Mouse (Mus musculus) retina, postnatal 7 days (tissue): Measurements from ENCODE around the gene Lypd6.

Source experiments
- DNase-seq: peaks from one replicate; pipeline ENCODE4 v3.0.0-alpha.2; 2012; ENCODE audit warnings: low read depth, low spot score

Lypd6 gene

DNA sequence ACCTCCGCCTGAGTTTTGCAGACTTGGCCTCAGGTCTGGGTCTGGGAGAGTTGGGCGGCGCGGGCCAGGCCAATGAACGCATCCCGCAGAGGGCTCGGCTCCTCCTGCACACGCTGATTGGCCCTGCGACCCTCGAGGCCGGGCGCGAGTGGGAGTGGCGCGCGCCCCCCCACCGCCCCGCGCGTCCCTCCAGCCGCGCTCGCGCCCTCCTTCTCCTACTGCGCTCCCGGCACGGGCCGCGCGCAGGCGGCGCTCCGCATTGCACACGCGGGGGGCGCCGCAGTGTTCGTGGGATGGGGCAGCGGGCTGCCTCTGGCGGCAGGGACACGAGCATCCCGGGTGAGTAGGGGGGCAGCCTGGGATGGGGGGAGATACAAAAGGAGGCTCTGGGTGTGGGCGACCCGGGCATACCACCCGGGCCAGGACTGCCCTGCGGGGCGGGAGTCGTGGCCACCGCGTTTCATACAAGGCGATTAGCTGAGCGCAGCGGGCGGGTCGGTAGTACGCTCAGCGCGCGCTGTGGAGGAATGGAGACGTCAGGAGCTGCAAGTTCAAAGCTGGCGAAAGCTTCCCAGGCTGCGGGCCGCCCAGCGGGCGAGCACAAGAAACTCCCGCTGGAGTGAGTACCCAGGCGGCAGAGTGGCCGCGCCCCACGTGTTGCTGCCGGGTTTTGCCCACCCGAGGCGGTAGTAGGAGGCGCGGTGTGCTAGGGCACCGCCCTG, at the start of gene Lypd6:
Gene Lypd6 (plus strand): TSS at position 184 of the 722 bp plus-strand sequence.
- peak; percentile 60 for DNase-seq

DNA sequence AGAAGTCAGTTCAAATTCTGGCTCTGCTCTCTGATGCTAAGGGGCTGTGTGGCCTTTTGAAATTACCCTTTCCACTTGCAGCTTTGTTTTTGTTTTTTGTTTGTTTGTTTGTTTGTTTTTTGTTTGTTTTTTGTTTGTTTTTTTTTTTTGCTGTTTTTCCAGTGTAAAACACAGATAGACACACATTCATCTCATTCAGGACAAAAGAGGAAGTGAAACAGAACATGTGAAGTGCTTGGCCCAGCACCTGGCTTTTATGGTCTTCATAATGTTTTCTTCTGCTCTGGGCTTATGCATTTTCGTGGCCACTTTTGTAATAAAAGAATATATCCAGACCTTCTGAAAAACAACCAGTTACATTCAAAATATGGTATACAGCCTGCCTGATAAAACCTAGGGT, 46.8 kb upstream of the Lypd6 start:
- no peak for DNase-seq

DNA sequence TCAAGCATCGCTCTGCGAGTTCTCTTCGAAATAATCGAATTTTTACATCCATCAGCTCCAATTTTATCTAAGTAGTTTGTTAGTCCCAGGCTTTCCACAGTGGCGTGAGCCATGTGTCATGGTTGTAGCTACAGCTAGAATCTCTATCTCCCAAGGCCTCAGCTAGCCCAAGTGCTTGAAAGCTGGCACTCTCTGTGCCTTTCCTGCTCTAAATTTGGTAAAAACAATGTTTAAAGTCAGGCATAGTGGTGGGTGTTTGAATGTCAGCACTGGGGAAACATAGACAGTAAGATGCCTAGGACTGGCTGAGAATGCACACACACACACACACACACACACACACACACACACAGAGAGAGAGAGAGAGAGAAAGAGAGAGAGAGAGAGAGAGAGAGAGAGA, 40.7 kb upstream of the Lypd6 start:
- DNase-seq: no peak

DNA sequence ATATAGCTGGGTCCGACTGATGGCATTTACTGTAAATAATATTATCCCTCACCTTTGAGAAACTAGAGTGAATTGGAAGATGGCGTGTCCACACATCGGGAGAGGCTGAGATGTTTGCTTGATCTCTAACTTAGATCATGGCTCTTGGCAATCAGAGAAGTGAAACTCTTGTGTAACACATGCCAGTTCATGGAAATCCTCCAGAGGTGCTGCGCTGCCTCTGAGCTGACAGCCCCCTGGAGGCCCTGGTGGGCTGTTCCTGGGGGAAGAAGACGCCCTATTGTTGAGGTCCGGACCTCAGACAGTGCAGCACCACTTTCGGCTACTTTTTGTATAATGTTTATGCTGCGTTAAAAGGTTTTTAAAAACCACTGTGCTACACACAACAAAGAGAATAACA, 37.3 kb upstream of the Lypd6 start:
- DNase-seq: no peak

DNA sequence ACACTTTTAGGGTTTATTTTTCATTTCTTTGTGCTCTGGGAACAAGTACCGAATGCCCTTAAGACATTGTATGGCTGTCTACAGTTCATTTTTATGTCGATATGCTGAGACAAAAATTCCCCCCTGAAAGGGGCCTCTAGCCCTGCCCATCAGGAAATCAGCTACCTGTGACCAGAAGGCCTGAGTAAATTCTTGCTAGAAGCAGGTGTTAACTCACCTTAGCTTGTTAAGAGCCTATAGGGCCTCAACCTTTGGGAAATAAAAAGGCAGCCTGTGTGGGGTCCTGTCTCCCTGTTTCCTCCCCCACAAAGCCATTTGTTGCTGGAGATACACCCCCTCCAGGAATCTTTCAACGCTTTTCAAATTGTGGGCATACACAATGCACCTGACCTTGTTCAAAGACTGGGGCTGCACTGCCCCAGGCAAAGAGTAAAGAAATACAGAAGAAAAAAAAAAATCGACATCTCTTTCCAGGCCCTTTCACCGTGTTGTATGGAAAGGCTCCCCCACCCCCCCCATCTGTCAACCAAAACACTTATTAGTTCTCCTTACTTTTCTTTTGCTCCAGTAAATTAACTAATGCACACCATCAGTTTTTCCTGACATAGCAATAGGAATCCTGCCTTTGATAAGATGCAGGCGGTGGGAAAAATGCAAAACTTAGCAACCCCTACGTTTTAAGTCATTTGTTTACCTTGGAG, 21.9 kb upstream of the Lypd6 start:
- no peak for DNase-seq

DNA sequence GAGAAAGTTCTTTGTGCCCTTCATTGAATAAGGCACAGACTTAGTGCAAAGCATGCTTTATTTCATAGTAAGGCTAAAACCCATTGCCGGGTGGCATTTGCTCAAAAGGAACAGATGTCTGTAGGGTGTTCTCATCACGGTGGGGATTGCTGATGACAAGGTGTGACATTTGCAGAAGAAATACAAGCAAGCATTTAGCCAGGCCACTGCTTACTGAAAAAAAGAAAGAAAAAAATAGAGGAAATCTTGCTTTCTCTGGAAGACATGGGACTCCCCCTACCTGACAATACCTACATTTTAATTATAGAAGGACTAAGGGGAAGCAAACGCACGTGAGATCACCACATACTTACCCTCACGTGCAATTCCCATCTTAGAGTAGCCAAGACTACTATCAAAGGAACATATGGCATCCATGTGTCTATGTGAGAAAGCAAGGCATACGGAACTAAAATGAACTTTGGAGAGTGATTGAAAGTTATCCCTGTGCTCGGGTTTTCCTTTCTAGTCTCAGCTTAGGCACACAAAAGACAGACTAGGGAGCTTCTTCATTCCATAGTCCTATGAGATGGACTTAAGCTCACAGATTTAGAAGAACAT, 21.3 kb upstream of the Lypd6 start:
- no peak for DNase-seq

DNA sequence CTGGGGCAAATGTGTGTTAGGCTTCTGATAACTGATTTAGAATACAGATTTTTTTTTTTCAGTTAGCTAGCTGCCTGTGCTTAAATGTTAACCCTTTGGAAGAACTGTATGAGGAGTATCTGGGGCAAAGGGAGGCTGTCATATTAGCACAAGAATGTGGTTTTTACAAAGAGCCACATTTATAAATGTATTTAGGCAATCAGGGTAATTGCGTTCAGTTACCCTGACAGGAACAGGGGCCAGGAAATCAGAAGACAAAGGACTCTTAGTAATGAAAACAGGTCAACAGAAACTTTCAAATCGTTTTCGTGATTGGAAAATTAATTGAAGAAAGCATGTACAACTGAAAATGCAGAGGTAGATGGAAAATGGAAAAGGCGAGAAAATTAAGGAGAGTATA, 20.4 kb upstream of the Lypd6 start:
- no peak for DNase-seq

DNA sequence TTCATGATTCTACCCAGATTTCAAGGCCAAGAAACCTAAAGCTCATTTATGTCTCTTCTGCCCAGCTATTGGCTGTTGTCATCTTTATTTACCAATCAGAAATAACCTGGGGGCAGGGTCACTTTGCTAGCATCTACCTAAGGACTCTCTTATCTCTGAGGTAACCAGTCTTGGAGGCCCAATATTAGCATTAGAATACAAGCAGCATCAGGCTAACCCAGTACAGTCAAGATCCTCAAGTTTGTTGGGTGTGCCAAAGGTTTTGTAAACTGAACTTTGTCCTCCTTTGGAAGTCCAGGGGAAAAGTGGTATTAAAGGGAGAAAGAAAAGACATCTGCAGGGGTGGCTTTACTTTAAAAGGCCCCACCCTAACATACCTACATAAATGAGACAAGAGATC, 17.8 kb upstream of the Lypd6 start:
- no peak for DNase-seq

DNA sequence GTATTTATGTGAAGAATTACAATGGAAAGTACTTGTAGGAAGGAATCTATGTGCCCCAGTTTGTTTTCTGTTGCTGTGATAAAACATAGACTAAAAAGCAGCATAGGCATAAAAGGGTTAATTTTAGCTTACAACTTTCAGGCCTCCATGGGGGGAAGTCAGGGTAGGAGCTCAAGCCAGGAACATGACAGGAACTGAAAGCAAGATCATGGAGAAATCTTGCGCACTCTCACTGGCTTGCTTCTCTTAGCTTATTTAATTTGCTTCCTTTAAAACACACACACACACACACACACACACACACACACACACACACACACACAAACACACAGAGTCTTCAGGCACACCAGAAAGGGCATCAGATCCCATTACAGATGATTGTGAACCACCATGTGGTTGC, 12.3 kb upstream of the Lypd6 start:
- no peak for DNase-seq

DNA sequence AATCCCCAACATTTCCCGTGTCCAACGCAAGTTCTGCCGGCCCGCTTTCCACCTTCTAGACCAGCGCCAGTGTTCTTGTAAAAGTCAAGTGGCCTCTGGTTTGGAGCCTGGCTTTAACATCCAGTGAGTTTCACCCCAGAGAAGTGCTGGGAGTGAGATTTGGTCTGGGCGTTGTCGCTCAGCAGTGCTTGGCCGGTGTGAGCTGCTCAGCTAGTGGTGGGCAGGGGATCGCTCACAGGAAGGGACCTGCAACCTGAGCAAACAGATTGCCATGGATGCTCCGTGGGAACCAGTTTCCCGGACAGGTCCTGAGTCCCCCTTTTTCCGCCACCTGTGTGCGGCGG, 355 bp upstream of the Lypd6 start:
- DNase-seq: no peak

DNA sequence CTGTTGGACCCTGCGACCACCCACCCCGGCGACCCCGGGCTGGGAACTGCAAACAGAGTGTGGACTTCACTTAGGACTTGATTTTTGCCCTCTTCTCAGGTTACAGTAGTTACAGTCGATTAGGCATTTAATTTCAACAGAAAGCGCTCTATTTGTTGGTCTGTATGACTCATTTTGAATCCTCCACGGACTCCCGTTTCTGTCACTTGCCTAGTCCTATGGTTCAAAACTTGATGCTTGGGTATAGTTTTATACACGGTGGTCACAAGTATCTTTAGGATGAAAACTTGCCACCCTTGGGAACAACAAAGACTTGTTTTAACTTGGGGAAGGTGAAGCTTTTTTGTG, 713 bp downstream of the Lypd6 start:
- DNase-seq: no peak

DNA sequence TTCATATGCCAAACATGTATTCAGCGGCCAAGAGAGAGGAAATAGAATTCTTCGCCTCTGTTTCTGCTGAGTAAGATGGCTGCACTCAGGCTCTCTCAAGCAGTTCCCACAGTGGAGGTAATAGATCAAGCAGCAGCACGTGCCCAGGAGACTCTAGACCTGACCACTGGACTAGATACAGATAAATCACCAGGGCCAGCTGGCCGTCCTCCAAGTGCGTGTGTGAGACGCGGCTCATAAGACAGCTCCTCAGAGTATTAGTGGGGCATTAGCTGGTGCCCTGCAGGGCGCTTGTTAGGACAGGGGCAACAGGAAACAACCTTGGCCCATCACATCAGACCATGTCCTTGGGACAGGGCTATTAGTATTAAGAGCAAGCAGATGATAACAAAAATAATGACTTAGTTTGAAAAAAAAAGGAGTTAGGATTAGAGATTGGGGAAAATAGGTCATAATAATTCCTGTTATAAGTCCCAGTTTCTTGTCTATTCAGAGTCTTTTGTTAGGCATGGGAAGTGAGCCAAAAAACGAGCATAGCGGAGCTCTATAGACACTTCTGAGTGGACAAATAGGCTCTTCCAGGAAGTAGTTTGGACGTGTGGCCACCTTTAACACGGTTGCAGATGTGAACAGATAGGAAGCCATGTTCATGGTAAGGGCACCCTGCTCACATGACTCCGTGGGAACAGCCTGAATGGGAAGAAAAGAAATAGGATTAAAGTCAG, 3.5 kb downstream of the Lypd6 start:
- peak; percentile 33 for DNase-seq

DNA sequence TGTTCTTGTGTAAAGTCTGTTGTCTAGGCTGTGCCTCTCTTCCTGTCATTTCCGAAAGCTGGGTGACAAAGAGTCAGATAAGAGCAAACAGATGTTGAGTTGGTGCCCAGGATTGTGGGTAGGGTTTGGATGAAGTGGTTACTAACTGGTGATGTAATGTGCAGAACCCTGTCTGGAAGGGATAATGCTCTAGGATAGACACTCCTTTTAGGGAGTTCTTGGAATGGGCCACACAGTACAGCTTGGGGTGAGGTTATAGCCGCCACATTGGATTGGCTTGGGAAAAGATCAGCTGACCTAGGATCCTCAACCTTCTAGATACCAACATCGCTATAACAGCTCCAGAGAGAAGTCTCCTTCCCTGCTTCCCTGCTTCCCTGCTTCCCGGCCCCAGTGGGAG, 5.9 kb downstream of the Lypd6 start:
- no peak for DNase-seq

DNA sequence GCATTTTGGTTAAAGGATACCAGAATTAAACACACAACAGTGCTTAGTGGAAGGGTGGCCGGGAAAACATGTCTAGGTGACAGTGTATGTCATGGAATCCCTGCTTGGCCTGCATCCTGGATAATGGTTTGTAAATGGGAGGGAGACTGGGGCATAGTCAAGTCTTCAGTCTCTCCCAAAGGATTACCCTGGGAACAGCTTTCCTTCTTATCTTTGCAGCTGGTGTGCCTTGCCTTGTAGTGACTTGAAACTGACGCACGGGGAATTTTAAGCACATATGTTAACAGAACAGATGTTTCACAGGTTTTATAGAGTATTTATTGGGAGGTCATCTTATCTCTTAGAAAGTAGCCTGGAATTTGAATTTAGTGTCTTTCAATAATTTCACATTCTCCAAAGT, 18.5 kb downstream of the Lypd6 start:
- DNase-seq: no peak

DNA sequence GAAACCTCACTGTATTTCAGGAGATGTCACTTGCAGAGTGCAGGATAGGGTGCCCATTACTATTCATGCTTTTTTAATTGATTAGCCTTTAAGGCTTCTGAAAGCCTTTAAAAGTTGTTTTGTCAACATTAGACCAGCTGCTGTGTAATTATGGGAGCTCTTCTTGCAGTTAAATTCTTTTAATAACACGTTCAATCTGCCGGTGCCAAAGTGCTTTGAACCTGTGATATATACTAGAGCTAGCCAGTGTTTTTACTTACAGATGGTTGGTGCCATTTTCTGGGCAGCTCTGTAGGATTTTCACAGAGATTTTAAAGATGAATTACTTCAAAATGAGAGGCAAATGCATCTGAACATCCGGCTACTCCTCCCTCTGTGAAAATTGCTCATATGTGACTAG, 21.5 kb downstream of the Lypd6 start:
- DNase-seq: no peak

DNA sequence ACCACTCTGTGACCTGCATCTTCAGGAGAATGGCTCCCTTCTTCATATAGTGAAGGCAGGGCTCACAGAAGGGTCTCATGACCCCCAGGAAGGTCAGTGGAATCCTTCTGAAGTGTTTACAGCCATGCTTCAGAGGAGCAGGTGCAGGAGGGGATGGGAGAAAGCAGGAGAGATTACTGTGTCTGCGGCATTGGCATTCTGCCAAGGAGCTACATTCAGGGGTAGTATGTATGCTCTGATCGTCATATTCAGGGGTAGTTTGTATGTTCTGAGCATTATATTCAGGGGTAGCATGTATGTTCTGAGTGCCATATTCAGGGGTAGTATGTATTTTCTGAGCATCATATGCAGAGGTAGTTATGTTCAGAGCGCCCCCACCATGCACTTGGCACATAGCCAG, 30.1 kb downstream of the Lypd6 start:
- DNase-seq: no peak

DNA sequence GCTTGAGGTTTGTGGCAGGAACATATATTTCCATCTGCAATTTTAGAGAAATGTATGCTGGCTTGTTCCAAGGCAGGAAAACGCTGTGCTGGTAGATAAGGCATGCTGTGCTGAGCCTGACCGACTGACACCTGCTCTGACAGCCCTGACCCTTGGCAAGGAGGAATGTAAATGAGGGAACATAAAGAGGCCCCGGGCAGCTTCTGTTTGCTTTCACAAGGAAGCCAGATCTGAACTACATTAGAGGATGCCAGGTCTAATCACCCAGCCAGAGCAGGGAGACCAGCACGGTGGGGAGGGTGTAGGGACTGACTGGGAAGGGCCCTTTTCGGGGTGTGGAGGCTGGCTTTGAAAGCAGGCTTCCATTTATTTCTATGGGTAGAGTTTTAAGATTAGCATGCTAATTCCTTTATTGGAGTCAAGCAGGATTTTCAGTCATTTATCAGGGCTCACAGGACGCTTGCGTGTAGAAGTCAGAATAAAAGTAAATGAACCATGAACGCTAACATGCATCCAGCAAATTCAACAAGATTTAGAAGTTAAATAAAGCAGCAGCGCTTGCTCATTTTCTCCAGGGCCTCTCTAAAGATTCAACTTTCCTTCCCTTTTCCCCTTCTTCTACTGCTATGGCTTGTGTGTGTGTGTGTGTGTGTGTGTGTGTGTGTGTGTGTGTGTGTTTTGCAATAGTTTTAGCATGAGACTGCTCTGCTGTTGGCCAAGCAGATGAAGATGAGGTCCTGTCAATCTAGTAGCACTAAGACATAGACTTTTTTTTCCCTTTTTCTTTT, 34.3 kb downstream of the Lypd6 start:
- DNase-seq: no peak

DNA sequence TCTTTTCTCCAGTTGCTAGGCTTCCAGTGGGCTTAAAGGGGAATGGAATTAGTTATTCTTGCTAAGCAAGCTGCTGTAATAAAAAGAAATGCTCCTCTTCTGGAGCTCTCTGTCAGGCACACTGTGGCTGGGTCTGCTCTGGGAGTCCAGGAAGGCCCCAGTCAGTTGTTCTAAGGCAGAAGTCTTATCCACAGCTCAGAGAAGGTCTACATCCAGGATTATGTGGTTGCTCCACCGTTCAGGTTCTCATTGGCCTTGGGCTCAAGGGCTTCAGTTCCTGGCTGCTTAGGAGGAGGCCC, 34.9 kb downstream of the Lypd6 start:
- DNase-seq: no peak

DNA sequence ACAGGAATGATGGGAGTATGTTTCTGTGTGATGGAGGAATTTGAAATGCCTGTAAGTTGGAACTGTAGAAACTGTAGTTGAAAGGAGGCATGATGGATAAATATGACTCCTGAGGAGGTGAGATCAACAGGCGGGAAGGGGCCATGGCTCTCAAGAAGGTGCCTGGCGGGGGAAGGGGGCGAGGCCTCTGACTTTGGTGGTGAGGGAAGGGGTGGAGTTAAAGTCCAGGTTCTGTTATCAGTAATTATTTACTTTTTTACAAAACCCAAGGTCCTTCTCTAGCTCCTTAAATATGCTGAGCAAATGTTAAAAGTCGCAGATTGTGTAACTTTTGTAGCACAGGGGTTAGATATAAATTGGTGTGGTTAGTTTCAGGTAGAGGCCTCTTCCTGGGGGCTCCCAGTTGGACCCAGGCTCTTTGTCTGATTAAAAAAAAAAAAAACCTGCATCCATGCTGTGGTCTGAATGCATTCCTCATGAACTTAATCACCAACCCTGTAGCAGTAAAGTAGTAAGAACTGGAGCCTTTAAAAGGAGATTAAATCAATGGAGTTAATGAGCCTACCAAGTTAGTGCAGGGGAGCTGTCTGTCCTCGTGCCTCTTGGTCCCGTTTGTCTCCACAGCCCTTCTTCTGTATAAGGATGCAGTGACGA, 37.7 kb downstream of the Lypd6 start:
- DNase-seq: no peak

DNA sequence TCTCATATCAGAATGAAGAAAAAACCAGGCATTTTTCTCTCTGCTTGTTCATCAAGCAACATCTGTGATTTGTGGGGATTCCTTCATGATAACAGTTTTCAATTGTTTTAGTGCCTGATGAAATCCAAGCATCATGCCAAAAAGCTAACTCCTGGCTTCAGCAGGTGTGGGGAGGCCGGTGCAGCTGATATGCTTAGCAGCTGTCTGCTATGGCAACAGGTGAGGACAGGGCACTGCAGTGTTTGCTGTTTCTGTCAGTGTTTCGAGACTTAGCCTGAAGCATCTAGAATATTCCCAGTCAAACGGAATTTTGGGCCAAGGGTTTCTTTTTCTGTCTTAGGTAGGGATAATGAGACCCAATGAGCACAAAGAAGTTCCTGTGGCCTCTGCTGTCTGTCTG, 39.4 kb downstream of the Lypd6 start:
- no peak for DNase-seq

DNA sequence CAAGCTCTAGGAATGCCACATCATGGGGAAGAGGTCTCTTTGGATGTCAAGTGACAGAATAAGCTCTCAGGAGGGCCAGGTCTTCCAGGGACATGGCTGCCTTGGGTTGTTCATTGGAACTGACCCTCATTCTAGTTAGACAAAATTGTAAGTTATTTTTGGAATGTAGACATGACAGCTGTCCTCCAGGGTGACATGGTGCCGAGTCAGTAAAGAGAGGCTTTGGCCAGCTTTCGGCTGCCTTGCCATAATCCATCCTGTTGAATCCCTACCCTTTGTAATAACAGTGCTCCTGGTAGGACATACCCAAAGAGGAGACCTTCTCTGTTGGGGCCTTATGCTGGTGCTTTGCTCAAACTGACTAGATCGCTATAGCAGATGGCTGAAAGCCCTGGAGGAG, 39.8 kb downstream of the Lypd6 start:
- DNase-seq: no peak

DNA sequence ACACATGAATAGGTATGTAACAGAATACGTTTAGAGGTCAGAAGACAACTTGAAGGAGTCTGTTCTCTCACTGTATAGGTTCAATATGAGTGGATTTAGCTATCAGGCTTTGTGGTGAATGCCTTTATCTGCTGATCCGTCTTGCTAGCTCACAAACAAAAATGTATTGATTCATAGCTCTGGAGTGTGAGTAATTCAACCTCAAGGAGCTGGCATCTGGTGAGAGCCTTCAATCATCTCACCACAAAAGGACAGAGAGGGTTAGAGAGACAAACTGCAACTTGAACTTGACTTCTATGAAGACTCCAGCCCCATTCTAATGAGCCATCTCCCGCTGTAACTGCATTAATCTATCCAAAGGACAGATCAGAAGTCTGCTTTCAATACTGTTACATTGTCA, 40.6 kb downstream of the Lypd6 start:
- no peak for DNase-seq
